Mouse (Mus musculus): ENCODE data around the gene Fam131a.
"Not testable (repeated sequence)": the region's sequence is repeated elsewhere in the genome, so short reads cannot be mapped to it uniquely, and the experiment has no call there.

Gene Fam131a

DNA sequence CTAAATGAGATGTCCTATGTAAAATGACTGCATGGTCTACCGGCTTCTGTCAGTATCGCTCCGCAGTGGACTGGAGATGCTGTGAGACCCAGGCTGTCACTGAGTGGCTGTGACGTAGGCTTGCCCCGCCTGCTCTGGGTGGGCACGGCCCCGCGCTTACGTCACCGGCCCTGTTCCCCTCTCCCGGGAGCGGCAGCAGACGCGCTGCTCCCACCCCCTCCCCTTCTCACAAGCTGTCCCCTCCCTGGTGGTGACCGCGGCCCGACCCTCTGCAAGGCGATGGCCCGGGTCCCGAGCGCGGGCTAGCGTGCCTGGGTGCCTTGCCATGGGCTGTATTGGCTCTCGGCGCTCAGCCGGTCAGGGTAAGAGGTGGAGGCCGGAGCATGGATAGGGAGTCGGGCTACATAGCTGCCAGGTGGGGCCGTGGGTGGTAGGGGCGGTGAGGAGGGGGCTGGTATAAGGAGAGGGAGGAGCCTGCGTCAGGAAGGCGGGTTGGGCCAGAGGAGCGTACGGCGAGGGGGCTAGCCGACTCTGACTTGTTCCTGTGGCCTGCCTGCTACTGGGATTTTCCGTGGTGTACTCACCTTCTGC, at the start of gene Fam131a:
TSS of gene Fam131a (plus strand) at position 131 of the 591 bp plus-strand sequence.
- peak; percentile 94 for DNase-seq

DNA sequence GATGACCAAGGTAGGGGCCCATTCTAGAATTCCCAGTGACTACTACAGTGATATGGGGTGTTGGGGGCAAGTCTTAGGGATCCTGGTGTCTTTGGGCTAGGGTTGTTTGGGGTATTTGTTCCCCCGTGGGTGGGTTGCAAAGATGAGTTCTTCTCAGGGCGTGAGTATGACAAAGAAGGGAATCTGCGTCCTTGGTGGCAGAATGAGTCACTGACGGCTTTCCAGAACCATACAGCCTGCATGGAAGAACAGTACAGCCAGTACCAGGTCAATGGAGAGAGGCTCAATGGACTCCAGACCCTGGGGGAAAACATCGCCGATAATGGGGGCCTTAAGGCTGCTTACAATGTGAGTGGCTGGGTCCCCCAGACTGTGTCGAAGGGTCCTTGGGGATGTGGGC, 49.1 kb upstream of the Fam131a start:
- no peak for DNase-seq

DNA sequence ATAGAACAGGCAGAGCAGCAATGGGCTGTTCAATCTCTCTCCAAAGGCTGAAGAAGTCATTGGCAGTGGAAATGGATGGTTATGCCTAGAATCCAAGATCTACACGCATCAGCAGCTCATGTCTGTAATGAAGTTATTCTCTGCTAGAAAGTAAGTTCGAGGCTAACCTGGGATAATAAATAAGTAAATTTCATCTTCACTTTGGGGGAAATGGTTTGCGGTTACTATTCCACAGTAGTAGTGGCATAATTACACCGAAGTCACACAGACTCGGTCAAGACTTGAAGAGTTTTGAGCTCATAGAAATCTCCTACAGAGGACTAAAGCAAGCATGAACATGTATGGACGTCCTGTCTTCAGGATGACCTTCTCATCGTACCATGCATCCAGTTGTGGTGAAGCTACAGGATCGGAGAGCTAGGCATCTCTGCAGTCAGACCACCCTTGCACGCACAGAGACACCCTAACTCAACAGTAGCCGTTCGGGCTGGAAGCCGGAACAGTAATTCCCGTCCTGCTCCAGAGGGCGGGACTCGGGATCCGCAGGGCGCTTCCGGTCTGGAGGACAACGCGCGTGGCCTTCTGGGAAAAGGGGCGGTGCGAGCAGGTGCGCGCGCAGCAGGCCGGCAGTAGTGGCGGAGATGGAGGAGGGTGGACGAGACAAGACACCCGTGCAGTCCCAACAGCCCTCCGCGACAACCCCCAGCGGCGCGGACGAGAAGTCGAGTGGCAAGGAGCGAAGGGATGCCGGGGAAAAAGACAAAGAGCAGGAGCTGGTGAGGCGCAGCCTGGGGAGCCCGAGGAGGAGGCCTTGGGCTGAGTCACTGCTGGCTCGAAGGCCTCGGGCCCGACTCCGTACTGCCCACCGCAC, 41.7 kb upstream of the Fam131a start, which contains the start of gene Psmd2:
TSS of gene Psmd2 (plus strand) at position 577 of the 871 bp plus-strand sequence.
- peak; percentile 98 for DNase-seq

DNA sequence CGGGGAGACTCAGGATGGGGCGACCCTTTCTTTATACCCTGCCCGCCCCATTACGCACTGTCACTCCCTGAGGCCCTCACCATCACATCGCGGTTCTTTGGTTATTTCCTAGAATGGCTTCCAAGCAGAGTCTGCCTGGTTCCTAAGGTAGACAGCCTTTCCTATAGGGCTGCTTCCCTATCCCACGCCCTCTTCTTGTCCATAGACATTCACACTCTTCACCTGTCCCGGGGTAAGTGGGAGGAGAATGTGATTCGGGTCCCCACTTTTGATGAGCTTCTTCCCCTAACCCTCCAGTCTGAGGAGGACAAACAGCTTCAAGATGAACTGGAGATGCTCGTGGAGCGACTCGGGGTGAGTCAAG, 41.1 kb upstream of the Fam131a start:
- no peak for DNase-seq

DNA sequence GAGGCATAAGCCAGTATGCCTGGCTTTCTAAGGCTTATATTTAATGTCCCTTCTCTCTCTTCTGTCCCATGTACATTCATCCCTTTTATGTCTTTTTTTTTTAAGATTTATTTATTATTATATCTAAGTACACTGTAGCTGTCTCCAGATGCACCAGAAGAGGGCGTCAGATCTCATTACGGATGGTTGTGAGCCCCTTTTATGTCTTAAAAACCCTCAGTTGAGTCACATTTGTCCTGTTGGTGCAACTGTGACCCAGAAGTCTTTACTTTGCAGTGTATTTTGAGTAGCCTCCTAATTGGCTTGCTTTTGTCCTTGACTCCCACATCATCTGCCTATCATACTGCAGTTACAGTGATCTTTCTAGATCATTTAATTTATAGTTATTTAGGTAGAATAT, 39.7 kb upstream of the Fam131a start:
- DNase-seq = no peak

DNA sequence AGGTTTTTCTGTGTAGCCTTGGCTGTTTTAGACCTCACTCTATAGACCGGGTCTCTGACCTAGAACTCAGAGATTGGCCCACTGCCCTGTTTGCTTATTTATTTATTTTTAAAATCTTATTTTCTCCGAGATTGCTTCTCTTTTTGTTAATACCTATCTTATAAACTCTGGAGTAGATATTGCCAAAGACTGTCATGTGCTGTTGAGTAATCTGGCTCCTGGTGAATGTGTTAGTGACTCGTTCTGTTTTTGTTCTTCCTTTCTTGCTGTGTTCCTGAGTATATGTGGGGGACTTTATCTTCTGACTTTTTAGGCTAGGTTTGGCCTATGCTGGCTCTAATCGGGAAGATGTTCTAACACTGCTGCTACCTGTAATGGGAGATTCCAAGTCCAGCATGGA, 35.4 kb upstream of the Fam131a start:
- no peak for DNase-seq

DNA sequence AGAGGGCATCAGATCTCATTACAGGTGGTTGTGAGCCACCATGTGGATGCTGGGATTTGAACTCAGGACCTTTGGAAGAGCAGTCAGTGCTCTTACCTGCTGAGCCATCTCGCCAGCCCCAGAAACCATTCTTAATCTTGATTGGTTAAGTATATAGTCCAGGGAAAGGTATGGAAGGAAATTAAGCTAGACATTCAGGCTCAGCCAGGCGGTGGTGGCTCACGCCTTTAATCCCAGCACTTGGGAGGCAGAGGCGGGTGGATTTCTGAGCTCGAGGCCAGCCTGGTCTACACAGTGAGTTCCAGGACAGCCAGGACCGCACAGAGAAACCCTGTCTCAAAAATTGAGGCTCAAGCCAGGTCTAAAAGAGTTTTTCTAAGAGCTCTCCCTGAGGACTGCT, 25.0 kb upstream of the Fam131a start, which contains the start of gene Eif4g1:
TSS of gene Eif4g1 (plus strand) at position 301 of the 400 bp plus-strand sequence.
- DNase-seq = not testable (repeated sequence)

DNA sequence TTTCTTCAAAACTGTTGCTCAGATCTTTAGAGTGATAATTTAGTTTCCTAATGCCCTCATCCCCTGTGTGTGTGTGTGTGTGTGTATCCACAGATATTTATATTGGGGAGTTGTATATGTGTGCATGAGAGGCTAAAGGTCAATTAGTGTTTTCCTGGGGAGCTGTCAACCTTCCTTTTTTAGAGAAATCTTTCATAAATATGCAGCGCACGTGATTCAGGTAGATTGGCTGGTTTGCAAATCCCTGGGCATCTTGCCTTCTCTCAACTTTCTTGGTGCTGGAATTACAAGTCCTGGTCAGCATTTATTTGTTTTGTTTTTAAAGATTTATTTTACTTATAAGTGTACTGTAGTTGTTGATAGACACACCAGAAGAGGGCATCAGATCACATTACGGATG, 22.8 kb upstream of the Fam131a start:
- DNase-seq = no peak

DNA sequence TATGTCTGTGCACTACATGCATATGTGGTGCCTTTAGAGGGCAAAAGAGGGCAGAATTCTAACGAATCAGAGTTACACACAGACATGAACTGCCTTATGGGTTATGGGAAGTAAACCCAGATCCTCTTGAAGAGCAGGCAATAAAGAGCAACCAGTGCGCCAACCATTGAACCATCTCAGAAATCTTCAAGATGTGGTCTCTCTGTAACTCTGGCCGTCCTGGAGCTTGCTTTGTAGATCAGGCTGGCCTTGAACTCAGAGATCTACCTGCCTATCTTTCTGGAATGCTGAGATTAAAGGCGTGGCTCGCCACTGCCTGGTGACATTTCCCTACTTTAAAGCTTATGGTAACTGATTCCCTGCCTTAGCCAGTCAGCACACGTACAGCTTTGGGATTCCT, 21.2 kb upstream of the Fam131a start:
- no peak for DNase-seq

DNA sequence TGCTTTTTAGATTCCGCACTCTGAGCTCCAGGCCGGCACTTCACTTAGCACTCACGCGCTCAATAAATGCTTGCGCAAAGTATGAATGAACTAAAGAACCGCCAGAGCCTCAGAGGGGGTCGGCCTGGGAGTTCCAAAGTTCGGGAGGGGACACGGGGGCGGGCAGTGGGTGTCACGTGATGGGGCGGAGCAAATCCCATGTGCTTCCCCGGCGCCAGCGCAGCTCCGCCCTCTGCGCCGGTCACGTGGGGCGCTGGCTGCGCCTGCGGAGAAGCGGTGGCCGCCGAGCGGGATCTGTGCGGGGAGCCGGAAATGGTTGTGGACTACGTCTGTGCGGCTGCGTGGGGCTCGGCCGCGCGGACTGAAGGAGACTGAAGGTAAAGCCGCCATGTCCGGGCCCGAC, 20.5 kb upstream of the Fam131a start:
- DNase-seq = peak; percentile 98

DNA sequence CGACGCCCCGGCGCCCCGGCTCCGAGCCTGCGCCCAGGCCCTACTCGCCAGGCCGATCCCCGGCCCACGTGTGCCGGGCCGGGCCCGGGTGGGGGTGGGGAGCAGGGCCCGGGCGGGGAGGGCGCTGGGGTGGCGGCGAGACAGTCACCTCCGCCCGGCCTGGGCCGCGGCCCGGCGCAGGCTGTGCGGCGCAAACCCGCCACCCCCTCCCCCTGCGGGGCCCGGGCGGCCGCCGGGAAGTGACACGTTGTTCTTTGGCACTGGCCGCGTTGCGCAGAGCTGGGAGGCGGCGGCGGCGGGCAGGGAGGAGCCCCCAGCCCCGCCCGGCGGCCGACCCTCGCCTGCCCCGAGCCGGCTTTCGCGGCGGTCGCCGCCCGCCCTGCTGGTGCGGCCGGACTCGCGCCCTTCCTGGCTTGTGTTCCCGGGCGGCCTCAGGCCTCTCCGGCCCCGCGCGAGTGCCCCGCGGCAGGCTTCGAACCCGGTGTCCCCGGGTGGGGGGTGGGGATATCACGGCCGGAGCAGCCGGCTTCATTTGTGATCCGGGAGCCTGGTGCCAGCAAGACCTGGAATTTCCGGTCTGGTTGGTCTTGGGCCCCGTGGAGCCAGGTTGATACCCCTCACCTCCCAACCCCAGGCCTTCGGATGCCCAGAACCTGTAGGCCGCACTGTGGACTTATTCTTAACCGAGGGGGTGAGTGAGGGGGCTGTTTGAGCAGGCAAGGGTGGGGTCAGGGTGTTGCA, 19.9 kb upstream of the Fam131a start:
- peak; percentile 80 for DNase-seq

DNA sequence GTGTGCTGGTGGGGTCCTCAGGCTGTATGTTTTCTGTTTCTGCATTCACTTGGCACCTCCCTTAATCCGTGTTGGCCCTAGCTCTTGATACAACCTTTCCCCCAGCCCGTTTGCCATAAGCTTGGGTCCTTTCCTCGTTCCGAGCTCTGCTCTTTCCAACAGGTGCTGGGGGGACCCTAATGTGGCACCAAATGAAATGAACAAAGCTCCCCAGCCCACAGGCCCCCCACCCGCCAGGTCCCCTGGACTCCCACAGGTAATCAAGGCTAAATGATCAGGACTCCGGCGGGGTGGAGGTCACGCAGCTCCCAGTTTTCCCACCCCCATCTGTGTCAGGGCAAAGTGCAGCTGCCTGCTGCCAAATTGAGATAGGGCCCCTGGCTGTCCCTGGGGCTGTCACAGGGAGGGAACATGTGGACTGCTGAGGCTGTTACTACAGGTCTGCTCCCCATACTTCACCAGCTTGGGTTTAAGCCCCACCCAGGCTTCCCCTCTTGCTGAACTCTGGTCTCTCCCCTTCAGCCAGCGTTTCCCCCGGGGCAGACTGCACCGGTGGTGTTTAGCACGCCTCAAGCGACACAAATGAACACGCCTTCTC, 19.2 kb upstream of the Fam131a start:
- DNase-seq = peak; percentile 63

DNA sequence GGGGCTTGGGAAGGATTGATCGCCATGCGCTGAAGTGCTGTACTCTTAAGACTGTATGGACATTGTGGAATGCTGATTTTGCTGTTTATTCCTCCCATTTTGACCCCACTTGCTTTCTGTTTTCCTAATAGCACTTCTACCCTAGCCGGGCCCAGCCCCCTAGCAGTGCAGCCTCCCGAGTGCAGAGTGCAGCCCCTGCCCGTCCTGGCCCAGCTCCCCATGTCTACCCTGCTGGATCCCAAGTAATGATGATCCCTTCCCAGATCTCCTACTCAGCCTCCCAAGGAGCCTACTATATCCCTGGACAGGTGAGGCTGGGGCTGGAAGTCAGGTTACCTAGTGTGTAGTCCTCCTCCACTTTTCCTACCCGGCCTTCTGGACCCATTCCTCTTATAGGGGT, 17.8 kb upstream of the Fam131a start:
- DNase-seq = no peak

DNA sequence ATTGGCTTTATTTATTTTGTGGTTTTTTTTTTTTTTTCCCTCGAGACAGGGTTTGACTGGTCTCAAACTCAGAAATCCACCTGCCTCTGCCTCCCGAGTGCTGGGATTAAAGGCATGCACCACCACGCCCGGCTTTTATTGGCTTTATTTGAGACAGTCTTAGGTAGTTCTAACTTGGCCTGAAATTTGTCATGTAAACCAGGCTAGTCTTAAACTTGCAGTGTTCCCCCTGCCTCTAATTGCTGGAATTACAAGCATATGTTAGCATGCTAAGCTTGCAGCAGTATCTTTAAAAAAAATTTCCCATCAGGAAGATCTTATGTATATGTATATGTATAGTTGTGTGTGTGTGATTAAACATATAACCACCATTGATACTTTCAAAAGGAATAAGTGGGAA, 16.3 kb upstream of the Fam131a start:
- no peak for DNase-seq

DNA sequence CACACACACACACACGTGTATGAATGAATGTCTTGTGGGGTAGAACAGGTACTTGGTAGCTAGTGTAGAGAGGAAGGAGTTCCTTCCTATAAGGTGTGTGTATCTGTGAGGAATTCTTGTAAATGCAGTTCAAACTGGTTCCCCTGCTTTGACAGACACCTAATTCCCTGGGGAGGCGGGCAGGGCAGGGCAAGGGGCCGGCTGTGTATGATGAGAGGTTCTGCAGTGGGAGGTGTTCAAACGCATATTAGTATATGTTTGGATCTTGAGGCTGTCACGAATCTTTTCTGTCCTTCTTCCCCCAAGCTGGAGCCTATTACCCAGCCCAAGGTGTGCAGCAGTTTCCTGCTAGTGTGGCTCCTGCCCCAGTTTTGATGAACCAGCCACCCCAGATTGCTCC, 15.7 kb upstream of the Fam131a start:
- DNase-seq = no peak

DNA sequence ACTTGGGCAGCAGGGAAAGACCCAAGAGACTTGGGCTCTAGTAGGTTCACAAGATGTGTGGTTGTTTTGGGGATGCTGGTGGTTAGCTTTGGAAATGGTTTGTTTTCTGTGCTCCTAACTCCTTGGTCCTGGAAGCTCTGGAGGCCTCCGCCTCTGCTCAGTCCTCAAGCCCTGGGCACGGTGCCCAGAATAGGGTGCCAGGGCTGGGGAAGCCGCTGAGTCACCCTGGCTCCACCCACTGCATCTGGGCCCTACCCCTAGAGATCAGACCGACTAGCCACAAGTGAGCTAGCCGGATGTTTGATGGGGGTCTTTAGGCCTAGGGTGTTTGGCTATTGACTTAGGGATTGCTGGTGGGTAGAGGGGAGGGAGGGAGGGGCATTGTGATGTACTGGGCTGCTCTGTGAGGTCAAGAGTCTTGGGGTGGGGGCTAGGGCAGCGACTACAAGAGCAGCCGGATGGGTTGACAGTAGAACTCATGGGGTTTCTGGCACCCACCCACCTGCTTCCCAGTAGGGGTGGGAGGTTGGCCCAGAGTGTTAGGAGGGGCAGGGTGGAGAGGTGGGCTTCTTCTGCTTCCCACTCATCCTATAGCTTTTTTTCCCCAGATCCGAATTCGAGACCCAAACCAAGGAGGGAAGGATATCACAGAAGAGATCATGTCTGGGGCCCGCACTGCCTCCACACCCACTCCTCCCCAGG, 14.9 kb upstream of the Fam131a start:
- DNase-seq = peak; percentile 83

DNA sequence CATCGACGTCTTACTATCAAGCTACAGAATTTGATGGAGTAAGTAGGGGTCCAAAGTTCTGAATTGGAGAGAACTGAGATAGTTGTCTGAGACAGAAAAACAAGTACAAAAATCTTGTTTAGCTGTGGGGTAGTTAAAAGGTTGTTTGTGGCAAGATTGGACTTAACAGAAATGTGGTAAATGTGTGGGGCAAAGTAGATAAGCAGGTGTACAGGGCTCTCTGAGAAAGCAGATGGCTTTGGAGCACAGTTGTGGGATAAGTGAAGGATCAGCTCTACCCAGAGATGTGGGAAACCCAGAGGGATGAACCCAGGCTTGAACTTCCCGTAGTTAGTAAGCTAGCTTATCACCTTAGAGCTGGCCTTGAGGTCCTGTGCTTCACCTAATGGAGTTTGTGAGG, 2.3 kb upstream of the Fam131a start:
- DNase-seq = no peak

DNA sequence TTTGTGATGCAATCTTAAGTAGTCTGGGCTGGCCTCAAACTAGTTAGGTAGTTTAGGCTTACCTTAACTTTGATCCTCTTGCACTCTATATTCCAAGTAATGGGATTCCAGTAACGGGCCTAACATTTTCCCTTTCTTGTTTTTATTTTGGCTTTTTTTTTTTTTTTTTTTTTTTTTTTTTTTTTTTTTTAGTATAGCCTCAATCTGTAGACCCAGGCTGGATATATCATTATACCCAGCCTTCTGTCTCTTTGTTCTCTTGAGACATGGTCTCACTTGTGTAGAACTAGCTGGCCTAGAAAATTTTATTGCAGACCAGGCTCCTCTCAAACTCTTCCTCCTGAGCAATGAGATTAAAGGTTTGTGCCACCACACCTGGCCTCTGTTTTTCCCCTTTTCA, 1.4 kb upstream of the Fam131a start:
- no peak for DNase-seq

DNA sequence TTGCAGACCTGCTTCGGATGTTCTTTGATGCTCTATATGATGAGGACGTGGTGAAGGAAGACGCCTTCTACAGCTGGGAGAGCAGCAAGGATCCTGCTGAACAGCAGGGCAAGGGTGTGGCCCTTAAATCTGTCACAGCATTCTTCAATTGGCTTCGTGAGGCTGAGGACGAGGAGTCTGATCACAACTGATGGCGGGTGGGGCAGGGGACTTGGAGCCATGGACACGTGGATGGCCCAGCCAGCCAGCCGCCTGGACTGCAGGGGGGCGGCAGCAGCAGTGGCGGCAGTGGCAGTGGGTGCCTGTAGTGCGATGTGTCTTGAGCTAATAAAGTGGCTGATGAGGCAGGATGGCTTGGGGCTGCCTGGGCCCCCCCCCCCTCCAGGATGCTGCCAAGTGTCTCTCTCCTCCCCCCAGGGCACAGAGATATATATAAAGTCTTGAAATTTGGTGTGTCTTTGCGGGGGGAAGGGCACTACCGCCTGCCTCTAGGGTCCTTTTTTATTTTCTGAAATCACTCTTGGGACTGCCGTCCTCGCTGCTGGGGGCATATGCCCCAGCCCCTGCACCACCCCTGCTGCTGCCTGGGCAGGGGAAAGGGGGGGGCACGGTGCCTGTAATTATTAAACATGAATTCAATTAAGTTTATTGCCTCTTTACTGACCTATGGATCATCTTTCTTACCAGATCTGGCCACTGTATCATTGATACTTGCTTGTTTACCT, 638 bp upstream of the Fam131a start:
- no peak for DNase-seq

DNA sequence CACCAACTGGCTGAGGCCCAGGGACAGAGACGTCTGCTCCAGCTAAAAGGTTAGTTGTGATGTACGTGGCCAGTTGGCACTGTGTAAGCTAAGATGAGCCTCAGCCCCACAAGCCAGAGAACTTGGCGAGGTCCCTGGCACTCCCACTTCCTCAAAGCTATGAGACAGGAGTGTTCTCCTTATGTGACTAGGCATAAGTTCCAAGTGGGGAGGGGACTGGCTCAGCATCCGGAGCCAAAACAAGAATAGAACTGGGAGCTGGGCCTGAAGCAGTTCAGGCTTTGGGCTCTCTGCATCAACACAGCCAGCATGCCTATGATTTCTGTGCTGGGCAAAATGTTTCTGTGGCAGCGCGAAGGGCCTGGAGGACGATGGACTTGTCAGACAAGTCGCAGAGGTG, 1.7 kb downstream of the Fam131a start:
- peak; percentile 60 for DNase-seq

DNA sequence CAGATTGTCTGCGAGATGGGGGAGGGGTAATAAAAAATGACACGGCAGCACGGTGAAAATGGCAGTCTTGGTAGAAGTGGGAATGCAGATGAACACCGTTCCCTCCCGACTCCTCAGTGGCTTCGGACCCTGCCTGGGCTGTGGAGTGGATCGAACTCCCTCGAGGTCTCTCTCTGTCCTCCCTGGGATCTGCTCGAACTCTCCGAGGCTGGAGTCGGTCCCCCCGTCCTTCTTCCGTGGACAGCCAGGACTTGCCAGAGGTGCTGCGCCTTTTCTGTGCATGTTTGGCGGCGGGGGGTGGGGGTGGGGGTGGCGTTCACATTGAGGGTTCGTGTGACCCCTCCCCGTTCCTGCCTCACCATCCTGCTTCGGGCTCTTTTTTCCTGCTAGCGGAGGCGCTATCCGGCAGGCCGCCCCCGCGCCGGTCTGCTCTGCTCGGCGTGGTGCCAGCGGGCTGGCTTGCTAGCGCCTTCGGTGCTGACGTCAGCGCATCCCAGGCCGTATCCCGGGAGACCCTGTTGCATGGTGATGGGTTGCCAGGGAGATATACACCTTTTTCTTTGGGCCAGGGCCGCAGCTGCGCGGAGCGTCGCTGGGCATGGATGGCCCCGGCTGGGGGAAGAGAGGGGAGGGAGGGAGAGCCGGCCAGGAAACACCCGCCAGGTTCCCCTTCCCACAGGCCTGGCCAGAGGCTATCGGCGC, 2.7 kb downstream of the Fam131a start:
- DNase-seq = peak; percentile 93

Data from kidney, postnatal 14 days (tissue).